Mouse (Mus musculus) spleen, embryonic (tissue): ENCODE results near the gene Mbnl1.

Experiments used
- CTCF ChIA-PET: fragments of 350-600 bp; sonication (Branson Sonifier 250); formaldehyde crosslinking; loops from one replicate; lab custom pipeline; 2022; lab: Charles Lee

The Mbnl1 gene

GRCm38 (mm10) chr3:60515430-60515829 lies 42.8 kb downstream of the Mbnl1 start:
- CTCF ChIA-PET: interaction anchor here (1.1 kb wide), 1 partner anchor 13 kb away, joined by 3 read pairs; no protein-coding TSS in a partner anchor

- CTCF ChIA-PET: interaction anchor here (0.5 to 1.1 kb wide), 2 partner anchors 13 to 193 kb away, joined by 3 to 4 read pairs; no protein-coding TSS in a partner anchor
These were observed 43.5 kb downstream of the Mbnl1 start for GRCm38 (mm10) chr3:60516054-60516674.

- CTCF ChIA-PET: interaction anchor here (0.6 to 1.4 kb wide), 4 partner anchors 29 to 1355 kb away, joined by 3 to 17 read pairs (median 3); no protein-coding TSS in a partner anchor
These were observed 44.7 kb downstream of the Mbnl1 start for GRCm38 (mm10) chr3:60517234-60517787.

- CTCF ChIA-PET: interaction anchor here (0.5 kb wide), 1 partner anchor 175 kb away, joined by 5 read pairs; no protein-coding TSS in a partner anchor
These were observed 46.7 kb downstream of the Mbnl1 start for GRCm38 (mm10) chr3:60519337-60519736.

GRCm38 (mm10) chr3:60524127-60524526 lies 51.5 kb downstream of the Mbnl1 start:
- CTCF ChIA-PET: interaction anchor here (0.6 to 1.1 kb wide), 2 partner anchors 14 to 424 kb away, joined by 3 read pairs; no protein-coding TSS in a partner anchor

- CTCF ChIA-PET: interaction anchor here (0.6 kb wide), 1 partner anchor 287 kb away, joined by 4 read pairs; no protein-coding TSS in a partner anchor
These were observed 58.7 kb downstream of the Mbnl1 start for GRCm38 (mm10) chr3:60531286-60531685.

- CTCF ChIA-PET: interaction anchor here (0.6 kb wide), 1 partner anchor 287 kb away, joined by 4 read pairs; no protein-coding TSS in a partner anchor
These were observed 59.2 kb downstream of the Mbnl1 start for GRCm38 (mm10) chr3:60531826-60532225.

- CTCF ChIA-PET: interaction anchor here (0.7 kb wide), 1 partner anchor 423 kb away, joined by 3 read pairs; no protein-coding TSS in a partner anchor
These were observed 62.6 kb downstream of the Mbnl1 start for GRCm38 (mm10) chr3:60535224-60535623.

- CTCF ChIA-PET: interaction anchor here (0.6 kb wide), 1 partner anchor 31 kb away, joined by 5 read pairs; no protein-coding TSS in a partner anchor
These were observed 64.4 kb downstream of the Mbnl1 start for GRCm38 (mm10) chr3:60537063-60537462.

GRCm38 (mm10) chr3:60538214-60538971 lies 65.8 kb downstream of the Mbnl1 start:
- CTCF ChIA-PET: interaction anchor here (1.1 to 1.4 kb wide), 2 partner anchors 14 to 43 kb away, joined by 3 read pairs; no protein-coding TSS in a partner anchor

GRCm38 (mm10) chr3:60541121-60541520 lies 68.5 kb downstream of the Mbnl1 start:
- CTCF ChIA-PET: no interaction called here

GRCm38 (mm10) chr3:60546196-60546595 lies 73.6 kb downstream of the Mbnl1 start:
- CTCF ChIA-PET: interaction anchor here (0.6 kb wide), 1 partner anchor 29 kb away, joined by 3 read pairs; no protein-coding TSS in a partner anchor

GRCm38 (mm10) chr3:60546904-60547303 lies 74.3 kb downstream of the Mbnl1 start:
- CTCF ChIA-PET: interaction anchor here (0.6 kb wide), 1 partner anchor 30 kb away, joined by 3 read pairs; no protein-coding TSS in a partner anchor

- CTCF ChIA-PET: no interaction called here
These were observed 77.9 kb downstream of the Mbnl1 start for GRCm38 (mm10) chr3:60550492-60550891.

- CTCF ChIA-PET: no interaction called here
These were observed 79.0 kb downstream of the Mbnl1 start for GRCm38 (mm10) chr3:60551650-60552049.

- CTCF ChIA-PET: interaction anchor here (0.6 to 0.8 kb wide), 2 partner anchors 11 to 26 kb away, joined by 4 to 10 read pairs; no protein-coding TSS in a partner anchor
These were observed 80.4 kb downstream of the Mbnl1 start for GRCm38 (mm10) chr3:60553011-60553410.

- CTCF ChIA-PET: no interaction called here
These were observed 84.0 kb downstream of the Mbnl1 start for GRCm38 (mm10) chr3:60556596-60556995.

GRCm38 (mm10) chr3:60558252-60558862 lies 85.7 kb downstream of the Mbnl1 start:
- CTCF ChIA-PET: interaction anchor here (0.5 kb wide), 1 partner anchor 23 kb away, joined by 3 read pairs; no protein-coding TSS in a partner anchor

- CTCF ChIA-PET: no interaction called here
These were observed 87.1 kb downstream of the Mbnl1 start for GRCm38 (mm10) chr3:60559762-60560161.

- CTCF ChIA-PET: no interaction called here
These were observed 91.1 kb downstream of the Mbnl1 start for GRCm38 (mm10) chr3:60563529-60564243.
